Mouse (Mus musculus): ENCODE measurements around the gene 1700123K08Rik.
A peak's percentile ranks its signal among the peaks of the same experiment; 100 is the strongest.
"Not testable (repeated sequence)": the region's sequence is repeated elsewhere in the genome, so short reads cannot be mapped to it uniquely, and the experiment has no call there.

Gene 1700123K08Rik

GRCm38 (mm10) chr5:138564612-138565011 is at the start of gene 1700123K08Rik:
TSS of gene 1700123K08Rik (minus strand) at chr5:138564712.
- not testable (repeated sequence) for DNase-seq

- no peak for DNase-seq
These were observed 22.9 kb upstream of the 1700123K08Rik start for GRCm38 (mm10) chr5:138587396-138587795.

GRCm38 (mm10) chr5:138571623-138572022 is 7.1 kb upstream of the 1700123K08Rik start:
- DNase-seq, result peak; percentile 52 to 57

- no peak for DNase-seq
These were observed 11.8 kb downstream of the 1700123K08Rik start for GRCm38 (mm10) chr5:138552718-138553117.

GRCm38 (mm10) chr5:138532491-138532890 is 32.0 kb downstream of the 1700123K08Rik start:
- DNase-seq, result no peak
